Mouse (Mus musculus): ENCODE data around the gene Nfu1.

- TF ChIP-seq MAFK (IDR thresholded peaks at IDR 0.05; ENCODE audit: borderline replicate concordance, low read depth, low read length), result no peak
- no peak for TF ChIP-seq CTCF (IDR thresholded peaks at IDR 0.05 in 2 of 3, conservative IDR thresholded peaks at IDR 0.05 in 1 of 3; ENCODE audit: control insufficient read depth in 1 of 3, insufficient read depth in 1 of 3, low read depth in 2 of 3, low read length in 3 of 3, poor library complexity in 1 of 3, severe bottlenecking in 1 of 3)
- TF ChIP-seq NELFE (IDR thresholded peaks at IDR 0.05; ENCODE audit: low read depth, low read length), result no peak
- TF ChIP-seq ETS1 (IDR thresholded peaks at IDR 0.05; ENCODE audit: low read depth, low read length), result 0 out of 2 replicates have a peak, but pooled peaks have one; percentile 26
- TF ChIP-seq SIN3A (IDR thresholded peaks at IDR 0.05; ENCODE audit: low read length), result no peak
- no peak for TF ChIP-seq CHD1 (IDR thresholded peaks at IDR 0.05; ENCODE audit: low read depth, low read length)
Observed at GRCm38 (mm10) chr6:87068209-87068608, 59.2 kb downstream of the Nfu1 start.

Data from MEL (cell line).